Mouse (Mus musculus) frontal cortex, postnatal 25 days (tissue): ENCODE results near the gene Amotl2.
"Not testable (repeated sequence)": the region's sequence is repeated elsewhere in the genome, so short reads cannot be mapped to it uniquely, and the experiment has no call there.

Source experiments
- DNase-seq, 2 experiments: peaks; one replicate each; pipeline ENCODE4 v3.0.0; 2022; ENCODE audit warnings: low spot score in 2 of 2

The Amotl2 gene

GRCm38 (mm10) chr9:102733999-102734738 lies 17.7 kb downstream of the Amotl2 start:
- DNase-seq = no peak

- no peak for DNase-seq
Observed at GRCm38 (mm10) chr9:102734739-102735075, 18.2 kb downstream of the Amotl2 start.

GRCm38 (mm10) chr9:102735231-102735630 lies 18.8 kb downstream of the Amotl2 start:
- no peak for DNase-seq

GRCm38 (mm10) chr9:102735996-102736395 lies 19.5 kb downstream of the Amotl2 start:
- no peak for DNase-seq

GRCm38 (mm10) chr9:102737405-102737804 lies 20.9 kb downstream of the Amotl2 start:
- DNase-seq = no peak

- DNase-seq = no peak
Observed at GRCm38 (mm10) chr9:102746753-102747152, 30.3 kb downstream of the Amotl2 start.

GRCm38 (mm10) chr9:102747902-102748301 lies 31.4 kb downstream of the Amotl2 start:
- DNase-seq = no peak

- DNase-seq = no peak
Observed at GRCm38 (mm10) chr9:102749216-102749615, 32.7 kb downstream of the Amotl2 start.

GRCm38 (mm10) chr9:102751632-102752303 lies 35.3 kb downstream of the Amotl2 start:
- DNase-seq = no peak

- DNase-seq = no peak
Observed at GRCm38 (mm10) chr9:102753299-102753698, 36.8 kb downstream of the Amotl2 start.

- no peak for DNase-seq
Observed at GRCm38 (mm10) chr9:102755161-102755560, 38.7 kb downstream of the Amotl2 start.

- DNase-seq = no peak
Observed at GRCm38 (mm10) chr9:102755591-102756270, 39.3 kb downstream of the Amotl2 start.

GRCm38 (mm10) chr9:102756352-102756751 lies 39.9 kb downstream of the Amotl2 start:
- no peak for DNase-seq

- no peak for DNase-seq
Observed at GRCm38 (mm10) chr9:102758851-102759250, 42.4 kb downstream of the Amotl2 start.

- DNase-seq = no peak
Observed at GRCm38 (mm10) chr9:102759581-102760001, 43.1 kb downstream of the Amotl2 start.

GRCm38 (mm10) chr9:102761599-102761998 lies 45.1 kb downstream of the Amotl2 start:
- no peak for DNase-seq

- no peak for DNase-seq
Observed at GRCm38 (mm10) chr9:102762836-102763235, 46.4 kb downstream of the Amotl2 start.

- no peak for DNase-seq
Observed at GRCm38 (mm10) chr9:102763520-102763919, 47.0 kb downstream of the Amotl2 start.

GRCm38 (mm10) chr9:102764540-102764939 lies 48.1 kb downstream of the Amotl2 start:
- DNase-seq = not testable (repeated sequence)

GRCm38 (mm10) chr9:102766741-102767140 lies 50.3 kb downstream of the Amotl2 start:
- no peak for DNase-seq

GRCm38 (mm10) chr9:102769257-102769656 lies 52.8 kb downstream of the Amotl2 start:
- DNase-seq = no peak

- DNase-seq = no peak
Observed at GRCm38 (mm10) chr9:102770190-102770589, 53.7 kb downstream of the Amotl2 start.
